Mouse (Mus musculus) retina, adult 2 months (tissue): ENCODE data around the gene Ccdc69.
A peak's percentile ranks its signal among the peaks of the same experiment; 100 is the strongest.

ENCODE experiments used
- DNase-seq: peaks from one replicate; pipeline ENCODE4 v3.0.0-alpha.2; 2012; ENCODE audit warnings: low read depth, low spot score

Gene Ccdc69

GRCm38 (mm10) chr11:55041348-55041747 is 36.6 kb downstream of the Ccdc69 start:
- DNase-seq: no peak

- DNase-seq: no peak
Observed at GRCm38 (mm10) chr11:55039591-55039990, 38.3 kb downstream of the Ccdc69 start.

- DNase-seq: no peak
Observed at GRCm38 (mm10) chr11:55036601-55037000, 41.3 kb downstream of the Ccdc69 start.

- peak; percentile 33 for DNase-seq
Observed at GRCm38 (mm10) chr11:55033040-55033660, 44.8 kb downstream of the Ccdc69 start, which contains the start of gene Anxa6. TSS of gene Anxa6 (minus strand) at chr11:55033445.

GRCm38 (mm10) chr11:55032286-55032685 is 45.6 kb downstream of the Ccdc69 start:
- no peak for DNase-seq

GRCm38 (mm10) chr11:55031991-55032280 is 46.0 kb downstream of the Ccdc69 start:
- DNase-seq: no peak

- DNase-seq: no peak
Observed at GRCm38 (mm10) chr11:55031211-55031990, 46.5 kb downstream of the Ccdc69 start.

- no peak for DNase-seq
Observed at GRCm38 (mm10) chr11:55028509-55028908, 49.4 kb downstream of the Ccdc69 start.

GRCm38 (mm10) chr11:55027204-55027855 is 50.6 kb downstream of the Ccdc69 start:
- no peak for DNase-seq

- DNase-seq: no peak
Observed at GRCm38 (mm10) chr11:55025896-55026295, 52.0 kb downstream of the Ccdc69 start.

GRCm38 (mm10) chr11:55023583-55023982 is 54.3 kb downstream of the Ccdc69 start:
- no peak for DNase-seq

GRCm38 (mm10) chr11:55023049-55023564 is 54.8 kb downstream of the Ccdc69 start:
- no peak for DNase-seq

- no peak for DNase-seq
Observed at GRCm38 (mm10) chr11:55022508-55022907, 55.4 kb downstream of the Ccdc69 start.

GRCm38 (mm10) chr11:55021859-55022258 is 56.1 kb downstream of the Ccdc69 start:
- DNase-seq: no peak

GRCm38 (mm10) chr11:55021458-55021857 is 56.5 kb downstream of the Ccdc69 start:
- no peak for DNase-seq

GRCm38 (mm10) chr11:55019711-55020110 is 58.2 kb downstream of the Ccdc69 start:
- DNase-seq: no peak

- DNase-seq: no peak
Observed at GRCm38 (mm10) chr11:55018034-55018433, 59.9 kb downstream of the Ccdc69 start.

GRCm38 (mm10) chr11:55017201-55017600 is 60.7 kb downstream of the Ccdc69 start:
- no peak for DNase-seq

GRCm38 (mm10) chr11:55016758-55017157 is 61.2 kb downstream of the Ccdc69 start:
- no peak for DNase-seq

GRCm38 (mm10) chr11:55015831-55016241 is 62.1 kb downstream of the Ccdc69 start:
- no peak for DNase-seq

- no peak for DNase-seq
Observed at GRCm38 (mm10) chr11:55015264-55015663, 62.7 kb downstream of the Ccdc69 start.

GRCm38 (mm10) chr11:55013802-55014201 is 64.1 kb downstream of the Ccdc69 start:
- no peak for DNase-seq
